Mouse (Mus musculus): ENCODE results near the gene Olfr508. TPM values are rescaled to one million over a fixed set of nuclear protein-coding genes. Genes with fewer than 3 reads are reported as not detected.
"Not testable (repeated sequence)": the region's sequence is repeated elsewhere in the genome, so short reads cannot be mapped to it uniquely, and the experiment has no call there.

Gene Olfr508
- total RNA-seq (2021): not detected

DNA sequence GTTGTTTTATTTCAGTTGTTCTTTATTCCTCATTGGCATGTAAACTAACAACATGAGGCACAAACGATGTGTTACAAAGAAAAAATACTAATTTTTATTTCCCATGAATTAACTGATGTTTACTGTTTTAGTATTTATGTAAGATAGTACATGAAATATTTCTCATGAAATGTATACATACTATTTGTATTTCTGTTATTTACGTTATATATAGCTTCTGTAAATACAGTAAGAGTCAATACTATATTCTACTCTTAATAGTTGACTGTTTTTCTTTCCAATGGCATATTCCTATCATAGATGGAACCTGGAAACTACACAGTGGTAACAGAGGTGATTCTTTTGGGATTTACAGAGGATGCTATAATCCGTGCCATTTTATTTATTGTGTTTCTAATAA lies at the start of gene Olfr508:
TSS of gene Olfr508 (plus strand) at position 301 of the 400 bp plus-strand sequence.
- intact Hi-C loops (cut with DNase I): no loop called here
- DNase-seq (ENCODE audit: low spot score): no peak

DNA sequence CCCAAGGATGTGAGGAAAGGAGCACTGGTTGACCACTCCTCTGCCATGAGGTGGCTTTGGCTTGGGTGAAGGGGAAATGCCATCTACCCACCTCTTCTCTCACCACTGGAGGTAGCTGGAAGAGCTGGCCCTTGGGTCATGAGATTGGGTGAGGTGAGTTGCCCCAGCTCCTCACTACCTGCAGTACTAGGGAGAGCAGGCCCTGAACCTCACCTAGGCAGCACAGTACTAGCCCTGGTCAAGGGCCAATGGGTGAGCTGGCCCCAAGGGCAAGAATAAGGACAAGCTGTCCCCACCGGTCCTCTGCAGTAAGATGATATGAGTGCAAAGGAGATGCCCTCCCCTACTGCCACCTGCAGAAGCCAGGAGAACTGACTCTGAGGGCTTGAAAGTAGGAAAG lies 40.0 kb upstream of the Olfr508 start:
- DNase-seq (ENCODE audit: low spot score): no peak
- intact Hi-C loops (cut with DNase I): no loop called here

DNA sequence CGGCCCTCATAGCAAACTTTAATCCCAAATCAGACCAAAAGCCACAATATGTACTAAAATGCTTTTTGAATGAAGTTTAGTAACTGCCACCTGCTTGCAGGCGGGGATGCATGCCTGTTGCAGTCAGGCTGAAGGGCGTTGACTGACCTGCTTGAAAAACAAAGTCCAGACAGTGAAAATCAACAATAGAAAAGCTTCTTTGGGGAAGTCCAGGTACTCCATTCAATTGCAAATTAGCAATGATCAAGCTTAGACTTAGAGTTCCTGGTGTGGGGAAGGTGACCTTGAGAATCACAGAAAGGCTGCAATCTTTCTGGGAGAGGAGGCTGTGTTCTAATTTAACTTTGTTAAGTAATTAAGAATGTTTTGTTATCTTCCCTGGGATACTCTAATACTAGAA lies 27.9 kb upstream of the Olfr508 start:
- DNase-seq (ENCODE audit: low spot score); intact Hi-C loops (cut with DNase I): not testable (repeated sequence)

DNA sequence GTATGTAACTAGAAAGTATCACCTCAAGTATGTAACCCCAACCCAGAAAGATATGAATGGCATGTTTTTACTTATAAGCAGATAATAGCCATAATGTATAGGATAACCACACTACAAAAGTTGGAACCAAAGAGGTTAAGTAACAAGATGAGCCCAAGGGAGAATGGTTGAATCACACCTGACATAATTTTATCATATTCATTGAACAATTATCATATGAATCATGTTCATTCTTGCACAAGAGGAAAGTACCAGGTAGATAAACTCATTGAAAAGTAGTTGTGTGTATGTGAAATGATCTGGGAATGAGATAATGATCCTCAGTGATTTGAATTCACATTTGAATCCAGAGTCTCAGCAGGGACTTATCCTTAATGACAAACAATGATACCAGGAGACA lies 19.3 kb upstream of the Olfr508 start, which contains the start of gene Olfr506:
TSS of gene Olfr506 (plus strand) at position 301 of the 400 bp plus-strand sequence.
- DNase-seq (ENCODE audit: low spot score): no peak
- intact Hi-C loops (cut with DNase I): no loop called here

DNA sequence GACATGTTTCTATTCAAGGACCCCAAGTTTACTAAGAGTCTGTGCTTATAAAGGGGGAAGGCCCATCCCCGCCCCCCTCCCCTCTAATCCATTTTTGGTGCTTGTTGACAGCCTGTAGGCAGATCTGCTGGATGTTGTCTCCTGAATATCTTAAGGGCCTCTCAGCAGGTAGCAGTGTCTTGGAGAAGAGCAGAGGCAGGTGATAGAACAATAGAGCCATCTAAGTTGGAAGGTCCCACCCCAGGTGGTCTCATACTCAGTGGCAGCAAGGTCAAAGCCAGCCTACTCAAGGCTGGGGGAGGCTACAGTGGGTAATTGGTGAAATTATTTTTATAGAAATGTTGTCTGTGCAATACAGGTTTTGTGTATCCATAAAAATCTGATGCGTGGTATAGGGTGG lies 15.7 kb upstream of the Olfr508 start:
- no peak for DNase-seq (ENCODE audit: low spot score)
- intact Hi-C loops (cut with DNase I): no loop called here

DNA sequence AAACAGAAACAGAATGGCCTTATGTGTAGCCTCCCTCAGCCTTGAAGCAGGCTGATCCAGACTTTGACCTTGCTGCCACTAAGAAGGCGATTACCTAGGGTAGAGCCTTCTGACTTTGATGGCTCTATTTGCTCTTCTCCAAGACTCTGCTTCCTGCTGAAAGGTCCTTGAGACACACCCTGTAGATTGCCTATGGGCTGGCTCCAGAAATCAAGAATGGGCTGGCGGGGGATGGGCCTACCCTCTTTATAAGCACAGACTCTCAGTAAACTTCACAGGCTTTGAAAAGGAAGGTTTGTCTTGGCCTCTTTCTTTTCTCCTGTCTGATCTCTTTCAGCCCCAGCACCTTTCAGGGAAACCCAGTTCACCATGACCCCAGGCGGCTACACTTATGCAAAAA lies 13.0 kb upstream of the Olfr508 start:
- intact Hi-C loops (cut with DNase I); DNase-seq (ENCODE audit: low spot score): not testable (repeated sequence)

DNA sequence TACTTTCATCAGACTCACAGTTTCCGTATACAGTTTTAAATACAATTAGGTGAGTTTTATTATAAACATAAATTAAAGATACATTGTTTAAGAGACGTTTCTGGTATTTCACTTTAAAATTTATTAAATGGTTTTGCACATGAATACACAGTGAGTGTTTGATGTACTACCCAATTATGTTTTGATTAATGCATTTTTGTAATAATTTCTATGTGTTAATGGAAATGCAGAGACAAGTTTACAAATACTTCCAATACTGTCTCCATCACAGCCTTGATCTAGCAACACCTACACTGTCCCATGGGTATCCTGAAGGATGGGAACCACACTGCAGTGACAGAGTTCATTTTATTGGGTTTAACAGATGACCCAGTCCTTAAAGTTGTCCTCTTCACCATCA lies 8.3 kb upstream of the Olfr508 start, which contains the start of gene Olfr507:
TSS of gene Olfr507 (plus strand) at position 301 of the 400 bp plus-strand sequence.
- no peak for DNase-seq (ENCODE audit: low spot score)
- intact Hi-C loops (cut with DNase I): no loop called here

DNA sequence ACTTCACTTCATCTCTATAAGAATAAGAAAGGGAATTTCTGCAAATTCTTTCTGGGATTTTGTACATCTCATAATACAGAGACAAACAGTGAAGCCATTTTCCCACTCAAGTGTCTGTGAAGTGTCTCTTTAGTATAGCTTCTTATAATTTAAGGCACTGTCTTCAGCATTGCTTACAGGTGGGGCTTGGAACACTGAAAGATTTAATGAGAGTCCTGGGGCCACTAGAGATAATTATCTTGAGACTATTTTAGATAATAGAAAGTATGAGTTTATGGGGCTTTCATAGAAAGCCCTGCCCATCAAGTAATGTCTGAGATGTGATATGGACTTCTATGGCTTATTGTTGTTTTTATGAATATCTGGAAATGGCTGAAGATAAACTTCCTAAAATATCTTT lies 22.0 kb downstream of the Olfr508 start, which contains the start of gene Olfr509:
TSS of gene Olfr509 (minus strand) at position 101 of the 400 bp plus-strand sequence.
- intact Hi-C loops (cut with DNase I): no loop called here
- no peak for DNase-seq (ENCODE audit: low spot score)

DNA sequence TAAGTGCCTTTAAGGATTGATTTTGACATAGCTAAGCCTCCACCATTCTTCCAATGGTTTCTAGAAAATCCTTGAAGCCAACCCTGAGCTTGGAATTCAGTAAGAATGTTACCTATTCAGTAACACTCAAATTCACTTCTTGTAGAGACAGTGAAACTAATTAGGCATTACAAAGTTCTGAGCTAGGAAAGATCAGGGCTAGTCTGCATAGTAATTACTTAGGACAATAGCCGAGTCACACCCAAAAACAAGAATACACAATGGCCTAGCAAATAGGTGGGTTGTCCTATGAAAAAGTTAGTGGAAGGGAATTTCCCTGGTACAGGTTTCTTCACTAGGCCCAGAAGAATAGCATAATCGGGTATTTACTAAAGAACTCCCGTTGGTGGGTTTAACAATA lies 32.6 kb downstream of the Olfr508 start:
- DNase-seq (ENCODE audit: low spot score): no peak
- intact Hi-C loops (cut with DNase I): no loop called here

DNA sequence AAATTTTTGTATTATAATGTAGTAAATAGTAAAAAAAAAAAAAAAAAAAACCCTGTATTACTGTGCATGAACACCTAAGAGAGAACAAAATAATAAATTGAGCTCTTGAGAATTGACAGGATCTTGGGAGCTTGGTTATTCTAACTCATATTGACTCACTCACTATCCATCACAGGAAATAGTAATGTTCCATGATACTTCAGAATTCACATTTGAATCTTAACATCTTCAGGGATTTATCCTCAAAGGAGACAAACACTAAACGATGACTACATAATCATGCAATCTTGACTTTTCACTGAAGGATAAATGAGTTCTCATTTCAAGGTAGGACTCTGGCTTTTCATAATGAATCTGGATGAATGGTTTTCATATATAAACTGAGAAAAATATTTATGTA lies 36.3 kb downstream of the Olfr508 start, which contains the start of gene Olfr510:
TSS of gene Olfr510 (plus strand) at position 301 of the 400 bp plus-strand sequence.
- intact Hi-C loops (cut with DNase I): no loop called here
- no peak for DNase-seq (ENCODE audit: low spot score)

DNA sequence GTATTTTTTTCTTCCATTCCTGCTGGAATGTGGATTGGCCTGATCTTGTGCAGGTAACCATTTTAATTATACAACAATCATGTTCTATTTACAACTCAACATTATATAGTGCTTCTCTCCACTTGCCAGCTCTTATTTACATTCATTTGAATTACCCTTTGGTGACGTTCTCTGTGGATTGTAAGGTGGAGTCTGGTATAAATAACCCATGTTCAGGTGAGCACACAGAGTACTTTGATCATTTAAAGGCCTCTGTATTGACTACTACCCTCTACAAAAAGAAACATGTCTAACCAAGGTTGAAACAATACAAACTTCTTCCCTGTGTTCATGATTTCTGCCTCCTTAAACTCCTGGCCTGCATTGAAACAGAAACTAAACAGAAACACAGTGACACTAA lies 41.3 kb downstream of the Olfr508 start:
- intact Hi-C loops (cut with DNase I): no loop called here

DNA sequence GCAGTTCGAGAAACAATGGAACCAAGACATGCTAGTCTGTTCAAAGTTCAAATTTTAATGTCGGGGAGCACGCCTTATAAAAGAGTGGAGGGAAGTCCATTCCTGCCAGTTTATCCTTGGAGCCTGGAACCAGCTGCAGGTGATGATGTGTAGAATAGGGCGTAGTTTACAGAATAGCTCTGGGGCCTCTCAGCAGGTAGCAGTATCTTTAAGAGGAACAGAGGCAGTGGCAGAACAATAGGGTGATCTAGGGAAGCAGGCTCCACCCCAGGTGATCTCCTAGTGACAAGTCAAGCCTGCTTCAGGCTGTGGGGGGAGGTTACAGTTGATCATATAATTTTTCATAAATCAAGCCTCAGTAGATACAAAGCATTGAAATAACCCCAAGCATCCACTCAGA lies 49.1 kb downstream of the Olfr508 start:
- DNase-seq (ENCODE audit: low spot score): no peak
- intact Hi-C loops (cut with DNase I): no loop called here

More for the DNA sequence above, 41.3 kb downstream of the Olfr508 start:
- no peak for DNase-seq (ENCODE audit: low spot score)

Other genes starting within 250 kb of the Olfr508 start
- gene Olfr495, start 236.8 kb upstream of the Olfr508 start, total RNA-seq (2021): not detected
- not detected for gene Olfr497, start 209.6 kb upstream of the Olfr508 start, total RNA-seq (2021)
- not detected for gene Olfr498, start 164.7 kb upstream of the Olfr508 start, total RNA-seq (2021)
- gene Olfr502, start 104.9 kb upstream of the Olfr508 start, total RNA-seq (2021): not detected
- not detected for gene Olfr503, start 85.5 kb upstream of the Olfr508 start, total RNA-seq (2021)
- gene Olfr504, start 64.2 kb upstream of the Olfr508 start, total RNA-seq (2021): not detected
- gene Olfr506, start 19.2 kb upstream of the Olfr508 start, total RNA-seq (2021): not detected
- not detected for gene Olfr507, start 8.2 kb upstream of the Olfr508 start, total RNA-seq (2021)
- gene Olfr509, start 21.9 kb downstream of the Olfr508 start, total RNA-seq (2021): not detected
- not detected for gene Olfr510, start 36.4 kb downstream of the Olfr508 start, total RNA-seq (2021)
- not detected for gene Olfr512, start 83.3 kb downstream of the Olfr508 start, total RNA-seq (2021)
- gene Olfr513, start 121.0 kb downstream of the Olfr508 start, total RNA-seq (2021): not detected
- gene Olfr514, start 196.0 kb downstream of the Olfr508 start, total RNA-seq (2021): not detected
- not detected for gene Olfr516, start 220.5 kb downstream of the Olfr508 start, total RNA-seq (2021)
- not detected for gene Olfr517, start 242.4 kb downstream of the Olfr508 start, total RNA-seq (2021)

Measured in heart, postnatal 25 days (tissue).